In genomic region chr10:4897789-4898188, GRCm38 (mm10) we compare ENCODE assay signal across 19 mouse cellular contexts.
"Had no signal": no experiment of that assay in that cellular context is flagged by ENCODE, and none has a peak within 500 bp of the region (broad histone marks: within the 10 kb centered on the region; RNA-seq: fewer than 3 reads in every experiment).

No protein-coding gene starts in this region.

- DNase-seq: liver, postnatal 0 days; lung, adult 2 months; lung, postnatal 10 days; retina, postnatal 1 day; right cerebral cortex, adult 18-20 months; right cerebral cortex, postnatal 25 days; right cerebral cortex, postnatal 4 days; spleen, adult 18-20 months; thymus, adult 18-20 months; thymus, postnatal 14 days; thymus, postnatal 36 days had no signal

- H3K4me3 ChIP-seq: liver, embryonic 15.5 days; megakaryocyte, embryonic 14.5 days; midbrain, embryonic 13.5 days; midbrain, embryonic 15.5 days; neural tube, embryonic 13.5 days; neural tube, embryonic 15.5 days had no signal

- H3K36me3 ChIP-seq: liver, embryonic 15.5 days; midbrain, embryonic 13.5 days; midbrain, embryonic 15.5 days; neural tube, embryonic 13.5 days; neural tube, embryonic 15.5 days had no signal

- H3K27me3 ChIP-seq: liver, embryonic 15.5 days; megakaryocyte, embryonic 14.5 days; midbrain, embryonic 13.5 days; midbrain, embryonic 15.5 days; neural tube, embryonic 13.5 days; neural tube, embryonic 15.5 days had no signal

- H3K9me3 ChIP-seq: liver, embryonic 15.5 days; megakaryocyte, embryonic 14.5 days; midbrain, embryonic 13.5 days; midbrain, embryonic 15.5 days; neural tube, embryonic 13.5 days; neural tube, embryonic 15.5 days had no signal

- H3K9ac ChIP-seq: liver, embryonic 15.5 days; liver, postnatal 0 days; midbrain, embryonic 13.5 days; midbrain, embryonic 15.5 days; neural tube, embryonic 13.5 days; neural tube, embryonic 15.5 days had no signal

- H3K4me2 ChIP-seq: liver, embryonic 15.5 days; midbrain, embryonic 11.5 days; midbrain, embryonic 13.5 days; midbrain, embryonic 15.5 days; neural tube, embryonic 13.5 days; neural tube, embryonic 15.5 days had no signal

- ATAC-seq: liver, postnatal 0 days; midbrain, embryonic 13.5 days; midbrain, embryonic 15.5 days had no signal

- H3K4me1 ChIP-seq: liver, embryonic 15.5 days; midbrain, embryonic 13.5 days; midbrain, embryonic 15.5 days; neural tube, embryonic 13.5 days; neural tube, embryonic 15.5 days had no signal

- H3K27ac ChIP-seq: liver, embryonic 15.5 days; macrophage; midbrain, embryonic 13.5 days; midbrain, embryonic 15.5 days; neural tube, embryonic 13.5 days; neural tube, embryonic 15.5 days had no signal
